16 mouse cellular contexts compared by ENCODE assay signal in the genomic region with DNA sequence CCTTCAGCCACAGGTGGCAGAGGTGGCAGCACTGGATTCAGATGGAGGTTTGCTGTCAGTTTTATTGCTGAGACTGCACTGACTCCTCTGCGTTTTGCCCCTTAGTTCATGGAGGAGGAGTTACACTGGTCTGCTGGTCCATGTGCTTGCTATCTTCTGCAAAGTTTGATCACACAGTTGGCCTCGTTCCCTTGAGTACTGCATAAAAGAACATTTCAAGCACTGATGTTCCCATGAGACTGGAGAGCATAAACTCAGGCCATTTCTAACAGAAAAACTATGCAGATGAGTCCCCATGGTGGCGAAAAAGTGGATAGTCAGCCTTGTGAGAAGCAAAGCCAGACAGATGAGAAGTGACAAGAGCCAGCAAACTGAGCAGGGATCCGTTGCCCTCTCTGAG. TPM values are rescaled to one million over a fixed set of nuclear protein-coding genes. Genes with fewer than 3 reads are reported as not detected.
DNase-seq lines count a peak whose midpoint lies in the region; ATAC-seq and TF ChIP-seq lines count a peak whose summit lies in the region.
"Had no signal": no experiment of that assay in that cellular context is flagged by ENCODE, and none has a peak within 500 bp of the region (broad histone marks: within the 10 kb centered on the region; RNA-seq: fewer than 3 reads in every experiment).

No protein-coding gene starts in this region.

- TF ChIP-seq CTCF in kidney, postnatal 0 days (IDR thresholded peaks at IDR 0.05; ENCODE audit: low read depth), result no peak

- no peak overlapping the region for H3K9ac ChIP-seq in kidney, postnatal 0 days (ENCODE audit: low read depth, low read length)
- no peak overlapping the region for H3K9ac ChIP-seq in kidney, embryonic 14.5 days (ENCODE audit: low read depth, low read length)
- H3K9ac ChIP-seq: embryonic facial prominence, embryonic 12.5 days; forebrain, embryonic 15.5 days; heart, embryonic 12.5 days; hindbrain, embryonic 15.5 days had no signal

- peak; percentile 33 for DNase-seq in heart, adult 8-10 months (ENCODE audit: low spot score)
- no peak for DNase-seq in heart, adult 9 months (ENCODE audit: low spot score in 2 of 2)
- DNase-seq in kidney, postnatal 0 days (ENCODE audit: low spot score), result peak; percentile 27
- DNase-seq in adipocyte (ENCODE audit: low spot score), result peak; percentile 56
- DNase-seq in skeletal muscle tissue, adult 2 months (ENCODE audit: low read depth, low spot score), result peak; percentile 30
- DNase-seq: adrenal gland, postnatal 14 days; cerebellum, adult 11-12 months; cerebellum, adult 9-10 months; cerebellum, postnatal 25 days; gastrocnemius, postnatal 14 days; heart, postnatal 36 days had no signal

- no peak overlapping the region for H3K27ac ChIP-seq in kidney, postnatal 0 days
- no peak overlapping the region for H3K27ac ChIP-seq in kidney, embryonic 14.5 days (ENCODE audit: low read depth, low read length)
- H3K27ac ChIP-seq: embryonic facial prominence, embryonic 12.5 days; forebrain, embryonic 15.5 days; hindbrain, embryonic 15.5 days had no signal

- no peaks in the 10 kb centered on the region for H3K9me3 ChIP-seq in kidney, postnatal 0 days (replicated peaks; ENCODE audit: low read length)
- H3K9me3 ChIP-seq in kidney, embryonic 14.5 days (ENCODE audit: control insufficient read depth, low read length), result no peaks in the 10 kb centered on the region
- H3K9me3 ChIP-seq: embryonic facial prominence, embryonic 12.5 days; forebrain, embryonic 15.5 days; heart, embryonic 12.5 days; hindbrain, embryonic 15.5 days had no signal

- H3K4me2 ChIP-seq in kidney, postnatal 0 days (ENCODE audit: low read length), result no peak overlapping the region
- H3K4me2 ChIP-seq in kidney, embryonic 14.5 days (replicated peaks; ENCODE audit: low read depth, low read length), result no peak overlapping the region
- H3K4me2 ChIP-seq: embryonic facial prominence, embryonic 12.5 days; forebrain, embryonic 15.5 days; heart, embryonic 12.5 days; hindbrain, embryonic 15.5 days had no signal

- H3K36me3 ChIP-seq in kidney, postnatal 0 days (ENCODE audit: insufficient read depth, low read length), result peaks cover 21% of the 10 kb centered on the region
- peaks cover 37% of the 10 kb centered on the region for H3K36me3 ChIP-seq in kidney, embryonic 14.5 days (ENCODE audit: control insufficient read depth, insufficient read depth, low read length)

- no peaks in the 10 kb centered on the region for H3K4me1 ChIP-seq in kidney, postnatal 0 days (replicated peaks; ENCODE audit: insufficient read depth, low read length)
- H3K4me1 ChIP-seq in kidney, embryonic 14.5 days (ENCODE audit: control insufficient read depth, insufficient read depth, low read length), result 0 out of 2 replicates have a peak, but pooled peaks cover 3% of the 10 kb centered on the region
- H3K4me1 ChIP-seq: embryonic facial prominence, embryonic 12.5 days; forebrain, embryonic 15.5 days; heart, embryonic 12.5 days; hindbrain, embryonic 15.5 days had no signal

- WGBS in kidney, postnatal 0 days, result 78% methylated on average over 4 of the region's 4 CpGs
- WGBS in kidney, embryonic 14.5 days, result 82% methylated on average over 4 of the region's 4 CpGs

- no peaks in the 10 kb centered on the region for H3K27me3 ChIP-seq in kidney, postnatal 0 days (ENCODE audit: insufficient read depth, low read length)
- no peaks in the 10 kb centered on the region for H3K27me3 ChIP-seq in kidney, embryonic 14.5 days (ENCODE audit: control insufficient read depth, insufficient read depth, low read length)
- H3K27me3 ChIP-seq: embryonic facial prominence, embryonic 12.5 days; forebrain, embryonic 15.5 days; heart, embryonic 12.5 days; hindbrain, embryonic 15.5 days had no signal

- ATAC-seq in kidney, postnatal 0 days (replicated peaks; ENCODE audit: low FRiP score, low read depth), result no peak
- ATAC-seq in kidney, embryonic 14.5 days (ENCODE audit: low FRiP score, low TSS enrichment), result no peak
- ATAC-seq: forebrain, embryonic 15.5 days had no signal

- H3K4me3 ChIP-seq in kidney, postnatal 0 days (replicated peaks; ENCODE audit: low read depth, low read length), result no peak overlapping the region
- H3K4me3 ChIP-seq in kidney, embryonic 14.5 days (ENCODE audit: low read length), result no peak overlapping the region
- H3K4me3 ChIP-seq: embryonic facial prominence, embryonic 12.5 days; forebrain, embryonic 15.5 days; heart, embryonic 12.5 days; hindbrain, embryonic 15.5 days had no signal

RNA-seq across cellular contexts. Expression of gene Slc25a51, which starts 32.0 kb away (rescaled TPM):
- 100 to 1,000 TPM in 1 of 4 experiments, 10 to 100 TPM in 3; 84.3 to 112 (median 96.3) TPM for total RNA-seq in heart, adult 8-10 months (2022)
- polyA plus RNA-seq in kidney, postnatal 0 days (2015; fragmentation: Nextera tagmentation; extraction: Ambion mirVana), result 62.9 and 70.3 TPM in 2 replicates
- polyA plus RNA-seq in kidney, embryonic 14.5 days (2014; fragmentation: Nextera tagmentation; extraction: Ambion mirVana), result 52.4 and 71.6 TPM in 2 replicates

RNA-seq across cellular contexts. Expression of gene Exosc3, which starts 34.0 kb away (rescaled TPM):
- total RNA-seq in heart, adult 8-10 months (2022), result 10 to 100 TPM; 13.5 to 17.8 (median 15.3) TPM
- 76.5 and 76.7 TPM in 2 replicates for polyA plus RNA-seq in kidney, postnatal 0 days (2015; fragmentation: Nextera tagmentation; extraction: Ambion mirVana)
- 97.4 and 112 TPM in 2 replicates for polyA plus RNA-seq in kidney, embryonic 14.5 days (2014; fragmentation: Nextera tagmentation; extraction: Ambion mirVana)

RNA-seq across cellular contexts. Expression of gene Dcaf10, which starts 34.7 kb away (rescaled TPM):
- total RNA-seq in heart, adult 8-10 months (2022), result 10 to 100 TPM in 3 of 4 experiments, 1 to 10 TPM in 1; 9.8 to 12.5 (median 11.0) TPM
- 12.4 and 12.8 TPM in 2 replicates for polyA plus RNA-seq in kidney, postnatal 0 days (2015; fragmentation: Nextera tagmentation; extraction: Ambion mirVana)
- 12.1 and 14.6 TPM in 2 replicates for polyA plus RNA-seq in kidney, embryonic 14.5 days (2014; fragmentation: Nextera tagmentation; extraction: Ambion mirVana)

Comparison
In these comparisons a context has a peak if more than half of its experiments do, and no peak if none do; other contexts are left out.
1. DNase-seq: peak in heart, adult 8-10 months (single experiment), kidney, postnatal 0 days (single experiment), adipocyte (single experiment) and skeletal muscle tissue, adult 2 months (single experiment); none in heart, adult 9 months (0 of 2).